Mouse (Mus musculus) intestine, embryonic 15.5 days (tissue): ENCODE data around the gene Foxj3. TPM values are rescaled to one million over a fixed set of nuclear protein-coding genes. Genes with fewer than 3 reads are reported as not detected.
"Not testable (repeated sequence)": the region's sequence is repeated elsewhere in the genome, so short reads cannot be mapped to it uniquely, and the experiment has no call there.

Experiments used
- ATAC-seq: fragments of 200-750 bp; cut with Nextera tagmentation; 2 replicates; pipeline ENCODE4 v1.8.0; 2017; ENCODE audit warnings: moderate TSS enrichment, moderate library complexity
- H3K27ac ChIP-seq: fragments of 300-500 bp; sonication (generic); 2 replicates; pipeline ENCODE4 v1.5.1; 2015; ENCODE audit warnings: mild to moderate bottlenecking, inconsistent platforms
- H3K27me3 ChIP-seq: fragments of 300-500 bp; sonication (generic); replicated peaks from 2 replicates; pipeline ENCODE4 v1.6.1; 2015; ENCODE audit warnings: inconsistent platforms
- H3K36me3 ChIP-seq: fragments of 300-500 bp; sonication (generic); 2 replicates; pipeline ENCODE4 v1.6.1; 2015; ENCODE audit warnings: inconsistent platforms
- H3K4me1 ChIP-seq: fragments of 300-500 bp; sonication (generic); replicated peaks from 2 replicates; pipeline ENCODE4 v1.6.1; 2015; ENCODE audit warnings: inconsistent platforms
- H3K4me2 ChIP-seq: fragments of 300-500 bp; sonication (generic); replicated peaks from 2 replicates; pipeline ENCODE4 v1.6.1; 2015; ENCODE audit warnings: mild to moderate bottlenecking, inconsistent platforms
- H3K4me3 ChIP-seq: fragments of 300-500 bp; sonication (generic); replicated peaks from 2 replicates; pipeline ENCODE4 v1.5.1; 2015; ENCODE audit warnings: inconsistent platforms
- H3K9ac ChIP-seq: fragments of 300-500 bp; sonication (generic); 2 replicates; pipeline ENCODE4 v1.6.1; 2015; ENCODE audit warnings: inconsistent platforms
- H3K9me3 ChIP-seq: fragments of 300-500 bp; sonication (generic); 2 replicates; pipeline ENCODE4 v1.6.1; 2016; ENCODE audit warnings: inconsistent platforms
- WGBS: fragments of 180-500 bp; shearing (Covaris S2); methylation state at CpG from one replicate; pipeline ENCODE4 v1.1.7; 2015; 5-methylcytosine and 5-hydroxymethylcytosine counted together
- polyA plus RNA-seq: library from polyadenylated mRNA; unstranded; fragments of >200 nt; fragmentation: Nextera tagmentation; extraction: Ambion mirVana; gene quantifications from 2 replicates; pipeline ENCODE4 v1.2.1, GENCODE M21; 2015

Gene Foxj3
- polyA plus RNA-seq, 1 experiment from 2014 or later: 18.2 TPM

DNA sequence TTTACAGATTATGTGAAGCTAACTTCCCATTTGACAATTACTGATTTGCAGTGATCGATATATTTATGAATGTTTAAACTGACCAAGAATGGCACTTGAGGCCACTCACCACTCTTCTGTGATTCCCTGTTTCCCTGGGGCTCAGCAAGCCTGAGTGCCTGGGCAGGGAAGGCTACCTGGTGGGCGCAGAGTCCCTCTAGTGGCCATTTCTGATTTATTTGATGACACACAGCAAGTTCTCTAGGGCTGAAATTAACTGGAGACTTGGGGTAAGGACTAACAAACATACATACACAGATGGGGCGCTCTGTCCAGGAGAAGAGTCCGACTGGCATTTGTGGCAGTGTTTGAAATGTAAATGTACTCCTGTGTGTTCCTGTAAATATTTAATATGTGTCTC, 91.6 kb downstream of the Foxj3 start:
- 75% methylated on average over 4 of the region's 4 CpGs for WGBS
- H3K27ac ChIP-seq, H3K36me3 ChIP-seq, H3K9me3 ChIP-seq, H3K4me1 ChIP-seq, H3K27me3 ChIP-seq, H3K4me3 ChIP-seq, ATAC-seq, H3K9ac ChIP-seq, H3K4me2 ChIP-seq: not testable (repeated sequence)

GRCm38 (mm10) chr4:119631115-119631919, 94.5 kb downstream of the Foxj3 start:
- Histone ChIP-seq H3K27ac (peak overlapping the region; percentile 78), H3K4me1 (no peaks in the 10 kb centered on the region), H3K9ac (no peak overlapping the region), H3K4me3 (no peak overlapping the region), H3K27me3 (no peaks in the 10 kb centered on the region), H3K36me3 (0 out of 2 replicates have a peak, but pooled peaks cover 4% of the 10 kb centered on the region), H3K9me3 (no peaks in the 10 kb centered on the region), H3K4me2 (peak overlapping the region; percentile 38)
- WGBS: 31% methylated on average over 11 of the region's 11 CpGs
- ATAC-seq: peak; percentile 89

- Histone ChIP-seq H3K4me3 (no peak overlapping the region), H3K9me3 (no peaks in the 10 kb centered on the region), H3K36me3 (0 out of 2 replicates have a peak, but pooled peaks cover 4% of the 10 kb centered on the region), H3K9ac (no peak overlapping the region), H3K27ac (peak overlapping the region; percentile 78; the same call in 1 of the 2 replicates), H3K27me3 (no peaks in the 10 kb centered on the region), H3K4me2 (no peak overlapping the region), H3K4me1 (no peaks in the 10 kb centered on the region)
- no peak for ATAC-seq
- WGBS: 67% methylated on average over 7 of the region's 7 CpGs
These were observed 95.9 kb downstream of the Foxj3 start for GRCm38 (mm10) chr4:119632721-119633120.

- no peaks in the 10 kb centered on the region for H3K9me3 ChIP-seq
- no peak overlapping the region for H3K27ac ChIP-seq
- no peaks in the 10 kb centered on the region for H3K4me1 ChIP-seq
- WGBS: 71% methylated on average over 7 of the region's 7 CpGs
- 0 out of 2 replicates have a peak, but pooled peaks cover 4% of the 10 kb centered on the region for H3K36me3 ChIP-seq
- no peak overlapping the region for H3K4me3 ChIP-seq
- H3K9ac ChIP-seq: no peak overlapping the region
- H3K27me3 ChIP-seq: no peaks in the 10 kb centered on the region
- no peak overlapping the region for H3K4me2 ChIP-seq
- ATAC-seq: no peak
These were observed 96.5 kb downstream of the Foxj3 start for GRCm38 (mm10) chr4:119633342-119633741.

DNA sequence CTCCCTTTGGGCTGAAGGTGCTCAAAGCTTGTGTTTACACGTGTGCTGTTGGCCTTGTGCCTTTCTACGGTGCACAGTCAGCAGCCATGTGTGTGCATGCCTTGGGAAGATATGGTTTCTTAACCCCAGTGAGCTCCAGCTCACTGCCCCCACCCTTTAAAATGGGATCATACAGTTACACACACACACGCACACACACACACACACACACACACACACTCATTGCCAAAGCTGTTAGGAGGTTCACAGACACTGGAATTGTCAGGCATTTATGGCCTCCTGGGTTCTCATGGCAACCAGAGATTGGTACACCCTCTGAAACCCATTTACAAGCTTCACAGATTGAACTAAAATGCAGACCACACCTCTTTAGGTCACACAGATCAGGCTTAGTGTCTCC, 97.1 kb downstream of the Foxj3 start:
- Histone ChIP-seq H3K27ac (no peak overlapping the region), H3K27me3 (no peaks in the 10 kb centered on the region), H3K4me3 (no peak overlapping the region), H3K4me1 (no peaks in the 10 kb centered on the region), H3K36me3 (0 out of 2 replicates have a peak, but pooled peaks cover 4% of the 10 kb centered on the region), H3K9ac (no peak overlapping the region), H3K4me2 (no peak overlapping the region), H3K9me3 (no peaks in the 10 kb centered on the region)
- WGBS: 59% methylated on average over 3 of the region's 3 CpGs
- no peak for ATAC-seq

DNA sequence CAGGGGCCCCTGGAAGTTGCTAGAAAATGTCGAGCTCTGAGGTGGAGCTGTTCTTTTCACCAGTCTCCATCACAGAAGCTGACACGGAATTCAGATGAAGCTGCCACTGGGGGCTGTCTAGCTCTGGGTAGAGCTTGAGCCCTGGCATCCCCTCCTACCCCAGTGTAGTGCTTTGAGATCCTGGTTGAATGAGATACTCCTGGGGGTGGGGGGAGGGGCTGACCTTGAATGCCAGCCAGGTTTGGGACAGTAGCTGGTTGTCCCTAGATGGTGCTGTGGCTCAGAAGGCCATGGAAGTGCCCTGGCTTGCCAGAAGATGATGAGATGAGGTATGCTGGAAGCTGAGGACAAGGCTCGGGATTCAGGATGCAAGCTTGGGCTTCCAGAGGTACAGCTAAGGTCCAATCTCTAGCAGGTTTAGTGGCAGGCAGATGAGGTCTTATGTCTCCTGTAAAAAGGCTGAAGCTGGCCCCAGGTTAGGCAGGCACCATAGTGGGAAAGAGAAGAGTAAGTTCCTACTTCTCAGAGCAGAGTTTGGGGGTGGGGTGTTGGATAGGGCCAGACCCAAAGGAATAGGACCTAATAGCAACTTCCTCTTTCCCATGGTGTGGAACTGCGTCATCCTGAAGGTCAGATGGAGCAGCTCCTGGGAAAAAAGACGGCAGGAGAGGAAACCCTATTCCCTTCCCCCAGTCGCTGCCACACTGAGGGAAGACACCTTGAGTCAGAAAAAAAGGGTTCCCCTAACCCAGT, 98.3 kb downstream of the Foxj3 start:
- Histone ChIP-seq H3K4me2 (no peak overlapping the region), H3K9me3 (no peaks in the 10 kb centered on the region), H3K27me3 (no peaks in the 10 kb centered on the region), H3K36me3 (no peaks in the 10 kb centered on the region), H3K4me3 (no peak overlapping the region), H3K4me1 (no peaks in the 10 kb centered on the region), H3K27ac (no peak overlapping the region), H3K9ac (no peak overlapping the region)
- ATAC-seq: no peak
- WGBS: 55% methylated on average over 6 of the region's 6 CpGs

GRCm38 (mm10) chr4:119635686-119636085, 98.9 kb downstream of the Foxj3 start:
- Histone ChIP-seq H3K9me3 (no peaks in the 10 kb centered on the region), H3K4me2 (no peak overlapping the region), H3K4me3 (no peak overlapping the region), H3K36me3 (no peaks in the 10 kb centered on the region), H3K27ac (no peak overlapping the region), H3K27me3 (no peaks in the 10 kb centered on the region), H3K4me1 (no peaks in the 10 kb centered on the region), H3K9ac (no peak overlapping the region)
- WGBS: 75% methylated on average over 8 of the region's 8 CpGs
- ATAC-seq: no peak

- no peaks in the 10 kb centered on the region for H3K27me3 ChIP-seq
- H3K9ac ChIP-seq: no peak overlapping the region
- peak overlapping the region; percentile 51 for H3K27ac ChIP-seq
- no peak overlapping the region for H3K4me2 ChIP-seq
- H3K9me3 ChIP-seq: no peaks in the 10 kb centered on the region
- ATAC-seq: no peak
- H3K36me3 ChIP-seq: no peaks in the 10 kb centered on the region
- H3K4me1 ChIP-seq: no peaks in the 10 kb centered on the region
- WGBS: 78% methylated on average over 7 of the region's 7 CpGs
- no peak overlapping the region for H3K4me3 ChIP-seq
These were observed 99.9 kb downstream of the Foxj3 start for GRCm38 (mm10) chr4:119636731-119637130.

- Histone ChIP-seq H3K4me3 (no peak within 1 kb of the TSS), H3K36me3 (no peaks in the 10 kb centered on the region), H3K9me3 (no peaks in the 10 kb centered on the region), H3K4me2 (no peak within 1 kb of the TSS), H3K9ac (no peak within 1 kb of the TSS), H3K27me3 (no peaks in the 10 kb centered on the region), H3K4me1 (no peaks in the 10 kb centered on the region), H3K27ac (peak within 1 kb of the TSS; percentile 51)
- 62% methylated on average over 4 of the region's 4 CpGs for WGBS
- peak; percentile 82 for ATAC-seq
These were observed 100.5 kb downstream of the Foxj3 start, which contains the start of gene Guca2a for GRCm38 (mm10) chr4:119637176-119637845. Guca2a (plus strand) TSS chr4:119637704.

DNA sequence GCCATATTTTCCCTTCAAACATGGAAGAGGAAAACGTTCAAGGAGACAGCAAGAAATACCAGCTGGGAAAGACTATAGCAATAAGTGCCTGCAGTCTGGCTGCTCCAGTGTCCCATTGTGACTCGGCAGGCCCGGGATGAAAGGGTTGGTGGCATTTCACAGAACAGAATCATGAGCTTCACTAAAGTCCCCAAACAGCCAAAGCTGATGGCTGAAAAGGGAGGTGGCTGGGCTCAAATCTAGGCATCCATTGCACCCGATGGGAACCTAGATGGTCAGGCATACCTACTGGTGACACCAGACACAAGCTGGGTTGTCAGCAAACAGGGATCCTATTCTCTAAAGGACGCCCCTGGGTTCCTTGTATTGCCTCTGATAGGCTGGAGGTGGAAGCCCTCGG, 101.1 kb downstream of the Foxj3 start:
- H3K27ac ChIP-seq: no peak overlapping the region
- no peak overlapping the region for H3K4me2 ChIP-seq
- H3K9me3 ChIP-seq: no peaks in the 10 kb centered on the region
- H3K27me3 ChIP-seq: no peaks in the 10 kb centered on the region
- H3K4me1 ChIP-seq: no peaks in the 10 kb centered on the region
- H3K9ac ChIP-seq: no peak overlapping the region
- no peaks in the 10 kb centered on the region for H3K36me3 ChIP-seq
- H3K4me3 ChIP-seq: no peak overlapping the region
- 80% methylated on average over 6 of the region's 6 CpGs for WGBS
- ATAC-seq: no peak

DNA sequence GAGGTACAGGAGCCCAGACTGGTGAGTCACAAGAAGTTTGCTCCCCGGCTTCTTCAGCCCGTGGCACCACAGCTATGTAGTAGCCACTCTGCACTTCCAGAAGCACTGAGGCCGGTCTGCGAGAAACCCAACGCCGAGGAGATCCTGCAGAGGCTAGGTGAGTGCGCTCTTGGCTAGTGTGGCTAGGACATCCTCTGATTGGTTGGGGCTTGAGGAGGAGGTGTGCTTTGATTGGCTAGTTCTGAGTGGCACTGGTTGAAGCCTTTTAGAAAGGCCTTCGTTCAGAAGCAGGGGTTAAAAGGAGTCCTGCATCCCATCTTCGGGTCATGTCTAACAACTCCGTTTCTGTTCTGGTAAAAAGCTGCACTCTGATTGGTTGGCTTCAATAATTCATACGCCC, 101.9 kb downstream of the Foxj3 start:
- H3K9me3 ChIP-seq: no peaks in the 10 kb centered on the region
- ATAC-seq: no peak
- no peak overlapping the region for H3K4me3 ChIP-seq
- H3K4me2 ChIP-seq: no peak overlapping the region
- no peak overlapping the region for H3K27ac ChIP-seq
- no peaks in the 10 kb centered on the region for H3K27me3 ChIP-seq
- WGBS: 57% methylated on average over 11 of the region's 11 CpGs
- H3K4me1 ChIP-seq: no peaks in the 10 kb centered on the region
- no peaks in the 10 kb centered on the region for H3K36me3 ChIP-seq
- no peak overlapping the region for H3K9ac ChIP-seq

GRCm38 (mm10) chr4:119642666-119643065, 105.9 kb downstream of the Foxj3 start:
- Histone ChIP-seq H3K4me2 (no peak overlapping the region), H3K27ac (no peak overlapping the region), H3K4me3 (no peak overlapping the region), H3K4me1 (no peaks in the 10 kb centered on the region), H3K9ac (no peak overlapping the region), H3K36me3 (no peaks in the 10 kb centered on the region), H3K27me3 (no peaks in the 10 kb centered on the region), H3K9me3 (no peaks in the 10 kb centered on the region)
- 87% methylated on average over 4 of the region's 4 CpGs for WGBS
- no peak for ATAC-seq
